Mouse (Mus musculus) liver, embryonic 12.5 days (tissue): ENCODE measurements around the gene Akr1b7. TPM values are rescaled to one million over a fixed set of nuclear protein-coding genes. Genes with fewer than 3 reads are reported as not detected.
"Not testable (repeated sequence)": the region's sequence is repeated elsewhere in the genome, so short reads cannot be mapped to it uniquely, and the experiment has no call there.

Source experiments
- ATAC-seq: fragments of 200-750 bp; cut with Nextera tagmentation; 2 replicates; pipeline ENCODE4 v1.8.0; 2017; ENCODE audit warnings: moderate number of reproducible peaks, mild to moderate bottlenecking, moderate library complexity
- H3K27ac ChIP-seq: fragments of 300-500 bp; sonication (generic); 2 replicates; pipeline ENCODE4 v1.5.1; 2016; ENCODE audit warnings: mild to moderate bottlenecking
- H3K27me3 ChIP-seq: fragments of 300-500 bp; sonication (generic); replicated peaks from 2 replicates; pipeline ENCODE4 v1.6.1; 2016; ENCODE audit warnings: mild to moderate bottlenecking, moderate library complexity
- H3K36me3 ChIP-seq: fragments of 300-500 bp; sonication (generic); 2 replicates; pipeline ENCODE4 v1.6.1; 2016; ENCODE audit warnings: mild to moderate bottlenecking, moderate library complexity
- H3K4me1 ChIP-seq: fragments of 300-500 bp; sonication (generic); 2 replicates; pipeline ENCODE4 v1.6.1; 2016
- H3K4me2 ChIP-seq: fragments of 300-500 bp; sonication (generic); 2 replicates; pipeline ENCODE4 v1.6.1; 2016; ENCODE audit warnings: mild to moderate bottlenecking, moderate library complexity
- H3K4me3 ChIP-seq: fragments of 300-500 bp; sonication (generic); 2 replicates; pipeline ENCODE4 v1.5.1; 2016; ENCODE audit warnings: mild to moderate bottlenecking, moderate library complexity
- H3K9ac ChIP-seq: fragments of 300-500 bp; sonication (generic); 2 replicates; pipeline ENCODE4 v1.6.1; 2016; ENCODE audit warnings: mild to moderate bottlenecking, moderate library complexity
- H3K9me3 ChIP-seq: fragments of 300-500 bp; sonication (generic); replicated peaks from 2 replicates; pipeline ENCODE4 v1.6.1; 2016; ENCODE audit warnings: mild to moderate bottlenecking, moderate library complexity
- WGBS: fragments of 180-500 bp; shearing (Covaris S2); methylation state at CpG from one replicate; pipeline ENCODE4 v1.1.7; 2016; ENCODE audit not compliant: insufficient replicate concordance; 5-methylcytosine and 5-hydroxymethylcytosine counted together
- polyA plus RNA-seq: library from polyadenylated mRNA; unstranded; fragments of >200 nt; fragmentation: Nextera tagmentation; extraction: Ambion mirVana; gene quantifications from 2 replicates; pipeline ENCODE4 v1.2.1, GENCODE M21; 2016

Akr1b7 gene
- polyA plus RNA-seq, 1 experiment from 2014 or later: 2.0 TPM

DNA sequence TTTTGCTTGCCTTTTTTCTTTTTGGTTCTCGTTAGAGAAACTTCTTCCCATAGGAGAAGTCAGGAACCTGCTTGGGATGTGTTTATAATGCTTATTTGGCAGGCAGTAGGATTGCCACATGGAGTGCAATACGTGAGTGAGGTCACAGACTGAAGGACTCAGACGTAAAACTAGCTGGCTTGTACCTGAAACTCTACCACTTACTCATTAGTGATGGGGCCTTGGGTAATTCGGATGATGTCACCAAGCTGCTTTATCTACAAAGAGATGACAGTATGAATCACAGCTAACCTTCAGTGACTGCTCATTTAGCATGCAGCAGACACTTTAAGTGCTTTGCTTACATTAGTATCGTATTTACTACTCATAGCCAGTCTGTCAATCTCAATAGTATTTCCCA is 16.2 kb upstream of the Akr1b7 start:
- no peak overlapping the region for H3K4me3 ChIP-seq
- no peaks in the 10 kb centered on the region for H3K4me1 ChIP-seq
- H3K27ac ChIP-seq: no peak overlapping the region
- ATAC-seq: no peak
- no peak overlapping the region for H3K4me2 ChIP-seq
- no peak overlapping the region for H3K9ac ChIP-seq
- peaks cover 21% of the 10 kb centered on the region for H3K36me3 ChIP-seq
- H3K27me3 ChIP-seq: no peaks in the 10 kb centered on the region
- H3K9me3 ChIP-seq: no peaks in the 10 kb centered on the region
- WGBS: 72% methylated on average over 5 of the region's 5 CpGs

DNA sequence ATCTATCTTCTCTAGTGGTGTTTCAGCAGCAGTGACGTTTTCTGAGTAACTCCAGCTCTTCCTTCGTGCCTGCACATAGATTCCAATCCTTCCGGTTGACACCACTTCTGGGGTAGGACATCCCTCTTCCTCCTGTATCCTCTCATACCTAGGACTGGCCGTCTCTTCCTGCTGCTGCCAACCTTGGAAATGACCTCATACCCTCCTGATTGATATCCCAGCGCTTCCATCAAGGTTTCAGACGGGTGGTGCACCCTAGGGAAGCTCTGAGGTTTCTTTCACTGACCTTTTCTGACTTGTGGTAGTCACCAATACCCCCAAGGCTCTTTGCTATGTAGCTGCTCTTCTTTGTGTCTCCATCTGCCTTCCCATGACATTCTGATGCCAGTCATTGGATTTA is 13.7 kb upstream of the Akr1b7 start:
- no peak overlapping the region for H3K4me2 ChIP-seq
- no peak for ATAC-seq
- H3K9ac ChIP-seq: no peak overlapping the region
- H3K36me3 ChIP-seq: peaks cover 13% of the 10 kb centered on the region
- 76% methylated on average over 6 of the region's 6 CpGs for WGBS
- no peak overlapping the region for H3K27ac ChIP-seq
- no peaks in the 10 kb centered on the region for H3K27me3 ChIP-seq
- H3K4me1 ChIP-seq: no peaks in the 10 kb centered on the region
- no peaks in the 10 kb centered on the region for H3K9me3 ChIP-seq
- no peak overlapping the region for H3K4me3 ChIP-seq

DNA sequence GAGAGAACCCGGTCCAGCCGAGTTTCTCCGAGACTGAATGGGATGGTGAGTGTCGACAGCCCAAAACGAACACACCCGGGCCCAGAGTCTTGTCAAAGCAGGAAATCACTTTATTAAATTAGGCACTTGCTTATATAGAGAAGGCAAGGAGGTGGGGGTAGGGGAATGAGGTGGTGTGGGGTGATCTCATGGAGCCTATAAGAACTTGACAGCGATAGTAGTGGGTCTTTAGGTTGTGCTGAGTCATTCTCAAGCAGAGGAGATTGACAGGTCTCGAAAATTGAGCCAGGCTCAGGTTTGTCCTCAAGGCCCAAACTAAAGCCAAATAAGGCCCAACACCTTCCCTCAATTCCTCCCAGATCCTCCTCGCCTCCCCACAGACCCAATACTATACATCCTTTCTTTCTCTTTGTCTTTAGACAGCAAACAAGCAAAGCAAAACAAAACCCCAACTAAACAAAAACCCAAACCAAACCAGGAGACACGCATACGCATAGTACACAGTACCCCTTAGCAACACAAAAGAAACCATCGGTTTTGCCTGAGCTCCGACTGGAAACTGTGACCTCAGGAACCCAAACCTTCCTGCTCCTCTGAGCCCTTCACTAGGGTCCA is 12.4 kb upstream of the Akr1b7 start:
- H3K9ac ChIP-seq: no peak overlapping the region
- H3K4me1 ChIP-seq: no peaks in the 10 kb centered on the region
- peaks cover 3% of the 10 kb centered on the region; the same call in 1 of the 2 replicates for H3K36me3 ChIP-seq
- no peak overlapping the region for H3K4me2 ChIP-seq
- no peak overlapping the region for H3K4me3 ChIP-seq
- H3K9me3 ChIP-seq: no peaks in the 10 kb centered on the region
- no peaks in the 10 kb centered on the region for H3K27me3 ChIP-seq
- ATAC-seq: no peak
- WGBS: 76% methylated on average over 13 of the region's 13 CpGs
- H3K27ac ChIP-seq: no peak overlapping the region

DNA sequence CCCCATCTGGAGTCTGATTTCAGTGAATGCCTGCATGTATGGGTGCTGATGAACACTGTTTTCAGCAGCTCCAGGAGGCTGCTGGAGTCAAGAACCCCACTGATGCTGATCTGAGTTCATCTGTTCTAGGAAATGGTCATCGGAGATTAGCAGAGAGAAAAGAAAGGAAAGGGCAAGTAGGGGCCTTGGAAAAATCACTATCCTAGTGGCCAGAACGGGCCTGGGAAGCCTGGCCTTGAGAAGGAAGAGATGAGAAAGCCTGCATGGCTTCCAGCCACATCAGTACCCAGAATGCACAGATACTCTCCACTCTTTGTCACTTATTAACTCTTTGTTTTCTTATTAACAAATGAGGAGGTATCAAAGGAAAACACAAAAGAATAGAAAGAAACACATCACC is 11.4 kb upstream of the Akr1b7 start:
- H3K9ac ChIP-seq: no peak overlapping the region
- no peaks in the 10 kb centered on the region for H3K9me3 ChIP-seq
- no peak overlapping the region for H3K4me2 ChIP-seq
- ATAC-seq: no peak
- H3K36me3 ChIP-seq: peaks cover 3% of the 10 kb centered on the region; the same call in 1 of the 2 replicates
- H3K27ac ChIP-seq: no peak overlapping the region
- 65% methylated on average over 2 of the region's 2 CpGs for WGBS
- no peaks in the 10 kb centered on the region for H3K27me3 ChIP-seq
- no peaks in the 10 kb centered on the region for H3K4me1 ChIP-seq
- H3K4me3 ChIP-seq: no peak overlapping the region

GRCm38 (mm10) chr6:34406746-34407145 is 5.4 kb upstream of the Akr1b7 start:
- Histone ChIP-seq H3K9ac (no peak overlapping the region), H3K4me1 (no peaks in the 10 kb centered on the region), H3K9me3 (no peaks in the 10 kb centered on the region), H3K36me3 (no peaks in the 10 kb centered on the region), H3K27ac (no peak overlapping the region), H3K4me2 (no peak overlapping the region), H3K27me3 (no peaks in the 10 kb centered on the region), H3K4me3 (no peak overlapping the region)
- no peak for ATAC-seq
- WGBS: 72% methylated on average over 4 of the region's 4 CpGs

DNA sequence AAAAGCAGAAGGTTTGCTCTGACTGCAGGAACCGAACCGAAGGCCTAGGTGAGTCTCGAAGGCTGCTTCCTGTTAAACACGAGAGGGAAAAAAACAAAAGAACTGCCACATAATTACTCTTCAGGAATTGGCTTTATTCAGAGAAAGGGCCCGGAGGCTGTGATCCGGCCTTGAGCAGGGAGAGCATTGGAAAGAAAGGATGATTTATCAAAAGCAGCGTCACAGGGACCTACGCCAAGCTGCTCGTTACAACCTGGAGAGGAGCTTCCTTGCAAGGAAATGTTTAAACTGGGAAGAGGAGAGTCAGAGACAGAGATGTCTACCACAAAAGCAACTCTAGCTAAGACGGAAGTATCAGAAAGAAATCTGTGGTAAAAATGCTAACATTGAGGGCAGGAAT is 4.7 kb upstream of the Akr1b7 start:
- Histone ChIP-seq H3K9ac (no peak overlapping the region), H3K27ac (no peak overlapping the region), H3K4me3 (no peak overlapping the region), H3K9me3 (no peaks in the 10 kb centered on the region), H3K27me3 (no peaks in the 10 kb centered on the region), H3K36me3 (no peaks in the 10 kb centered on the region), H3K4me2 (no peak overlapping the region), H3K4me1 (no peaks in the 10 kb centered on the region)
- WGBS: 78% methylated on average over 10 of the region's 10 CpGs
- ATAC-seq: no peak

DNA sequence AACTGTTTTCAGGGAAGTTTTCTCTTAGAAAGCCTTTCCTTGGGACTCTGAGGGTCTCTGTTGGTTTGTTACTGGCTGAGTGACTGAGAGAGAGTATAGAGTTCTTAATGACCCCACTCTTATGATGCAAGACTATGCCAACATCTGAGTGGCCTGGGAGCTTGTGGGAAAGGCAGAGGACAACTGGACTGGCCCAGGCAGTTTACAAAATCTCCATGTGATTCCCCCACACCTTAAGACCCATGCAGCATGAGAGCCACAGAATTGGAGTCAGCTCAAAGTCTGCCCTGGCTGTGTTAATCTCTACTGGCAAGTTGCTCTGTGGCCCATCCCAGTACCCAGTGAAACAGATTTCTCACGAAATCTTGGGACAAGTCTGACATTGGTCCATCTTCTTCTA is 554 bp downstream of the Akr1b7 start:
- no peak for ATAC-seq
- no peaks in the 10 kb centered on the region for H3K36me3 ChIP-seq
- H3K27ac ChIP-seq: no peak overlapping the region
- no peaks in the 10 kb centered on the region for H3K27me3 ChIP-seq
- no peak overlapping the region for H3K9ac ChIP-seq
- H3K9me3 ChIP-seq: no peaks in the 10 kb centered on the region
- H3K4me1 ChIP-seq: 0 out of 2 replicates have a peak, but pooled peaks cover 2% of the 10 kb centered on the region
- H3K4me3 ChIP-seq: no peak overlapping the region
- H3K4me2 ChIP-seq: no peak overlapping the region
- WGBS: 40% methylated on average over 1 of the region's 1 CpGs

DNA sequence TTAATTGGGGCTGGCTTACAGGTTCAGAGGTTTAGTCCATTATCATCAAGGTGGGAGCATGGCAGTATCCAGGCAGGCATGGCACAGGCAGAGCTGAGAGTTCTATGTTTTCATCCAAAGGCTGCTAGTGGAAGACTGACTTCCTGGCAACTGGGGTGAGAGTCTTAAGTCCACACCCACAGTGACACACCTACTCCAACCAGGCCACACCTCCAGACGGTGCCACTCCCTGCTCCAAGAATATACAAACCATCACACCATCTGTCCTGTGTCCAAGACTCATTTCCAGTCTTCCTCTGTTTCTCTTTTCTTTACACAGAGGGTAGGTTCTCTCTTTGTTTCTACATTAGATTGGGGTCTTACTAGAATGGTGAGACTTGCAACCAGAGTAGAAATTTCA is 1.3 kb downstream of the Akr1b7 start:
- H3K36me3 ChIP-seq, H3K4me2 ChIP-seq, H3K4me3 ChIP-seq, H3K27ac ChIP-seq, H3K27me3 ChIP-seq, H3K9ac ChIP-seq, ATAC-seq, H3K9me3 ChIP-seq, H3K4me1 ChIP-seq: not testable (repeated sequence)
- WGBS: 23% methylated on average over 1 of the region's 1 CpGs

GRCm38 (mm10) chr6:34416521-34416920 is 4.4 kb downstream of the Akr1b7 start:
- Histone ChIP-seq H3K27me3 (no peaks in the 10 kb centered on the region), H3K4me2 (no peak overlapping the region), H3K9me3 (no peaks in the 10 kb centered on the region), H3K27ac (no peak overlapping the region), H3K4me1 (0 out of 2 replicates have a peak, but pooled peaks cover 2% of the 10 kb centered on the region), H3K36me3 (no peaks in the 10 kb centered on the region), H3K9ac (no peak overlapping the region), H3K4me3 (no peak overlapping the region)
- no peak for ATAC-seq
- WGBS: 63% methylated on average over 2 of the region's 2 CpGs

DNA sequence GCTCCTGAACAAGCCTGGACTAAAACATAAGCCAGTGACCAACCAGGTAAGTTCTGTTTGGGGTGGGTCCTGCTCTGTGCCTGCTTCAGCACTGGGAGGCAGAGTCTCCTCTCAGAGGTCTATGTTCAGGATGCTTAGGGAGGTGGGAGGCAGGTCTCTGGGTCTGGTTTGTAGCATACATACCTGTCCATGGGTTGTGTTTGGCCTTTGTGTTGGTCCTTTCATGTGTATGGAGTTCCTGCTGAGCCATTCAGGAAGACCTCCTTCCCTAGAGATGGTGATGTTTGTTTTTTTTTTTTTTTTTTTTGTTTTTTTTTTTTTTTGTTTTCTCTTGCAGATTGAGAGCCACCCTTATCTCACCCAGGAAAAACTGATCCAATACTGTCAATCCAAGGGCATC is 6.9 kb downstream of the Akr1b7 start:
- ATAC-seq: no peak
- no peak overlapping the region for H3K27ac ChIP-seq
- no peaks in the 10 kb centered on the region for H3K4me1 ChIP-seq

DNA sequence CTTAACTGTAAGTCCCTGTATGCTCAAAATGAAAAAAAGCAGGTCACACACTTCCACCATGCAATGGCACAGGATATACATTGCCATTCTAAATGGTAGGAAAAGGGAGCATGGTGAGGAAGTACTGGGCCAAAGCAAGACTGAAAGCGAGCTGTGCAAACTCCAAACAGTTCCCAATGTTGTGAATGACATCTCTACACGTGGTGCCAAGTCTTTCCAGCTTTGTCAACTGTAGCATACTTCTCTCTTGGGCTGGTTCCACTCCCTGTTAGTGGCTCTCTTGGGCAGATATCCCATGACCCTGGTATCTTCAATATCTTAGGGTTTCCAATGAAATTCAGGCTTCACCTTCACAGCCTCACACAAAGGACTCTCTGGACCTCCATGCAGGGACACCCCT is 26.9 kb downstream of the Akr1b7 start:
- no peaks in the 10 kb centered on the region for H3K36me3 ChIP-seq
- H3K27me3 ChIP-seq: no peaks in the 10 kb centered on the region

More for the DNA sequence above, 6.9 kb downstream of the Akr1b7 start:
- Histone ChIP-seq H3K36me3 (no peaks in the 10 kb centered on the region), H3K4me3 (no peak overlapping the region), H3K27me3 (no peaks in the 10 kb centered on the region), H3K9ac (no peak overlapping the region), H3K9me3 (no peaks in the 10 kb centered on the region), H3K4me2 (no peak overlapping the region)

GRCm38 (mm10) chr6:34441556-34442257 is 29.6 kb downstream of the Akr1b7 start:
- no peaks in the 10 kb centered on the region for H3K4me1 ChIP-seq
- no peak overlapping the region for H3K4me2 ChIP-seq
- H3K4me3 ChIP-seq: no peak overlapping the region
- H3K27me3 ChIP-seq: no peaks in the 10 kb centered on the region
- 53% methylated on average over 9 of the region's 9 CpGs for WGBS
- no peak overlapping the region for H3K27ac ChIP-seq
- no peak overlapping the region for H3K9ac ChIP-seq
- H3K9me3 ChIP-seq: no peaks in the 10 kb centered on the region
- H3K36me3 ChIP-seq: no peaks in the 10 kb centered on the region
- no peak for ATAC-seq

More for the DNA sequence above, 26.9 kb downstream of the Akr1b7 start:
- Histone ChIP-seq H3K9me3 (no peaks in the 10 kb centered on the region), H3K9ac (no peak overlapping the region), H3K4me1 (no peaks in the 10 kb centered on the region), H3K27ac (no peak overlapping the region), H3K4me3 (no peak overlapping the region), H3K4me2 (no peak overlapping the region)
- 39% methylated on average over 2 of the region's 2 CpGs for WGBS
- ATAC-seq: no peak

DNA sequence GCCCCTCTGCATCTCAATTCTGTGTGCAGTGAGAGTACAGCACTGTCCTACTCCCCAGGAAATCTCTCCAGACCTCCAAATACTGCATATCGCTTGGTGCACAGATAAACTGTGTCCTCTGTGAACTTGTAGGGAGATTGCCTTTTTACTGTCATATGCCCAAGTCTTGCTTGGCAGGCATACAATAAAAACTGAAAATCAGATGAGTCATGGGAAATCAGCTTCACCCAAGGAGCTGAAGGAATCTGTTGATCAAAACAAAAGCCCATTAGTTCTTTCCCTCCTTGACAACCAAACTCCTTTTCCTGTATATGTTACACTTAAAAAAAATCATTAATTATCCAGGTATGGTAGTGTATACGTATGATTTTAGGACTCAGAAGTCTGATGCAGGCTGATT is 31.7 kb downstream of the Akr1b7 start:
- H3K27me3 ChIP-seq: no peaks in the 10 kb centered on the region
- H3K9me3 ChIP-seq: no peaks in the 10 kb centered on the region
- ATAC-seq: no peak
- no peaks in the 10 kb centered on the region for H3K4me1 ChIP-seq
- WGBS: 60% methylated on average over 2 of the region's 2 CpGs
- H3K4me3 ChIP-seq: no peak overlapping the region
- H3K9ac ChIP-seq: no peak overlapping the region
- H3K27ac ChIP-seq: no peak overlapping the region
- H3K4me2 ChIP-seq: no peak overlapping the region
- no peaks in the 10 kb centered on the region for H3K36me3 ChIP-seq
